Mouse (Mus musculus) cerebellum, adult 11-12 months (tissue): ENCODE measurements around the gene Olfr1438-ps1.
"Not testable (repeated sequence)": the region's sequence is repeated elsewhere in the genome, so short reads cannot be mapped to it uniquely, and the experiment has no call there.

Experiments used
- DNase-seq: peaks from one replicate; pipeline ENCODE4 v3.0.0; 2022

Olfr1438-ps1 gene

GRCm38 (mm10) chr19:12335810-12336209 lies at the start of gene Olfr1438-ps1:
Olfr1438-ps1 (minus strand) TSS chr19:12335910.
- no peak for DNase-seq

DNA sequence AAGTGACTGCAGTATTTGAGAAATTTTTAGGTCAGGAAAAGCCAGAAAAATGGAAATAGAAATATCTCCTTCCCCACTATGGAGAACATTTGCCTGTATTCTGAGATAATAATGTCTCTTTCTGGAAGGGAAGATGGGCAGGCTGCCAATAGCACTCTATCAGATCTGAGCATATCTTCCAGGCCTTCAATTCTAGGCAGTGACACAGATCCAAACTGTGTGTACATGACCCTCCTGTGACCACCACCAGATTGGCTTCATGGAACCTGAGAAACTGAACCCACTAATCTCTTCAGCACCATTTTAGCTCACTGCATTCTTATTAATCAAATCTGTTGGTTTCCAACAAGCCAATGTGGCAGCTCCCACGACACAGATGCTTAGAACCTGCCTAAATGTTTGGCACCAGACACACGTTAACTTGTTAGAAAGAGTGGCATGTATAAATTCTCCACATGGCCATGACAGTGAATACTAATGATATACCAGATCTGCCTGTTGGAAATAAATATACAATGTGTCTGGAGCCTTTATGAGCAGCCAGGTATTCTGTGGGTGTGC lies 38.8 kb upstream of the Olfr1438-ps1 start:
- no peak for DNase-seq

DNA sequence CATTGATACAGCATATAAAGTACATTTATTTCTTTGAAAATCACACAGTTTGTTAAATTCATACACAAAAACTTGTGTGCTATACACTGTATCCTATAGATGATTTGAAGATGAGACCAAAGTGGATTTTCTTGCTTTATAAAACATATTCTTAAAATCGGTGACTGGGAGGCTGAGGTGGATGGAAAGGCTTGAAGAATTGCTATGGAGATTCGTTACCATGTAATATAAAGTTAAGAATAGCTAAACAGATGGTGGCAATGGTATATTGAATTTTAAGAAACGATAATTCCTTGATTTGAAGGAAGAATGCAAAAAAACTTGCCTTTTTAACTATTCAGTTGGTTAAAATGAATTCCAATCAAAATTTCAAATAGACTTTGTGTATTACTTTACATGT lies 37.3 kb upstream of the Olfr1438-ps1 start:
- no peak for DNase-seq

DNA sequence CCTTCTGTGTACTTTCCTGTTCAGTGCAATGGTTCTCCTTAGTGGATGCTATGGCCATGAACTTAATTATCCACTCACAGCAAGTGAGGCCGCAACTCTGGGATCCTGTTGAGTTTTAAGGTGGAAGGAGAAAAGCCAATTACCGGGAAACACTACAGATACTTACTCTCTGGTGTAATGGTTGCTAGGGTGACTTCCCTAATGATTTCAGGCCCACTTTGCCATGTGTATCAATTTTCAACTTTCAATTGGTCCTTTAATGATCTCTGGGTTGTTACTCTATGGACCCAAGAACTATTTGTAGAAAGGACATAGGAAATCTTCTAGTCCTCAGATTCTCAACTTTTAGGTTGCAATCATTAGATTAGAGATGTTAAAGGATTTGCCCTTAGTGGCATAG lies 10.7 kb downstream of the Olfr1438-ps1 start, which contains the start of gene Olfr1437:
TSS of gene Olfr1437 (minus strand) at position 101 of the 400 bp plus-strand sequence.
- DNase-seq, result no peak

GRCm38 (mm10) chr19:12299030-12299429 lies 36.7 kb downstream of the Olfr1438-ps1 start, which contains the start of gene Olfr1436:
Olfr1436 (minus strand) TSS chr19:12299130.
- not testable (repeated sequence) for DNase-seq

DNA sequence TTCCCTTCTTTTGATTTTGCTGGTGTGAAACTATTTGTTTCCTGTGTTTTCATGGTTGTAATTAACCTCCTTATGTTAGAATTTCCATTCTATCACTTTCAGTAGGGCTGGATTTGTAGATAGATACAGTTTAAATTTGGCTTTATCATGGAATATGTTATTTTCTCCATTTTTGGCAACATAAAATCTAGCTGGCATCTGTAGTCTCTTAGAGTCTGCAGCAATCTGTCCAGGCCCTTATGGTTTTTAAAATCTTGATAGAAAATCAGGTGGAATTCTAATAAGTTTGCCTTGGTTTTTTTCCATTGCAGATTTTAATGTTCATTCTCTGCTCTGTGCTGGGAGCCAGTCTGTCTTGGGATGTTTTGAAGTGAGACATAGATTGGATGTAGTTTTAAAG lies 42.7 kb downstream of the Olfr1438-ps1 start:
- no peak for DNase-seq

DNA sequence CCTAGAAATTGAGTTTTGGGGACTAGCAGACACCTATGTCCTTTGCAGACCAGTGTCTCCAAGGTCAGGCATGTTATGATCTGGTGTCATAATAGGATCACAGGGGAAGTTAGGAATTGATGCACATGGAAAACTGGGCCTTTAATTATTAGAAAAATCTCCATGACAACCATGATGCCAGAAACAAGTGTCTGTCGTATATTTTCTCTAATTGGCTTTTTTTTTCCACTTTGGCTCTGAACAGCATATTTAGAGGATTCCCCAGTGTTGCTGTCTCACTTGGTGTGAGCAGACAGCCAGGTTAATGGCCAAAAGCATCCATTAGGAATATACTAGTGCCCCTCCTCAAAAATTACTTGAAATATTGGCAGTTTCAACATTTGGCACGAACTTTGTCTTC lies 56.2 kb downstream of the Olfr1438-ps1 start, which contains the start of gene Olfr1434:
TSS of gene Olfr1434 (plus strand) at position 301 of the 400 bp plus-strand sequence.
- DNase-seq, result no peak
